Mouse (Mus musculus): ENCODE results near the gene Kdm2b. TPM values are rescaled to one million over a fixed set of nuclear protein-coding genes. Genes with fewer than 3 reads are reported as not detected.

Gene Kdm2b
- polyA plus RNA-seq, 1 experiment from 2014 or later: 26.8 TPM

DNA sequence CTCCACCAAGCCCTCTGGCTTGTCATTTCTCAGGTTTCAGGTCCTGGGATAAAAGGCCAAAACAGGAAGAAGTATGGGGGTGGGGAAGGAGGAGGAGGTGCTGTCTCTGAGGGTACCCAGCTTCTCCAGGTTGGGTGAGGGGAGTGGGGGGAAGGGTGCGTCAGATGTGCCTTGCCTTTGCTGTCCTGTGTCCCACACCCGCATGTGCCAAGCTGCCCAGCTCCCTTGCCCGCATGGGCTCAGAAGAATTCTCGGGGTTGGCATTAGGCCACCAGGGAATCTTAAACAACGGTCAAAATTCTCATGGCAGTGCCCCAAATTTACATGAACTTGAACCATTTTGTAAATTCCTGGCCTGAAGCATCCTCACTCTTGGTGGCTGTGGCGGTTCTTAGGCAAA is 36.8 kb upstream of the Kdm2b start:
- 60% methylated on average over 6 of the region's 6 CpGs for WGBS
- Histone ChIP-seq H3K9ac (ENCODE audit: low read length) (peak overlapping the region; percentile 22), H3K27ac (ENCODE audit: low read length) (no peak overlapping the region), H3K4me3 (ENCODE audit: low read length) (no peak overlapping the region), H3K36me3 (ENCODE audit: control insufficient read depth, insufficient read depth) (peaks cover 13% of the 10 kb centered on the region), H3K4me2 (ENCODE audit: low read depth, low read length) (no peak overlapping the region), H3K9me3 (replicated peaks; ENCODE audit: control insufficient read depth, low read length) (no peaks in the 10 kb centered on the region), H3K27me3 (ENCODE audit: control insufficient read depth, insufficient read depth, low read length) (no peaks in the 10 kb centered on the region), H3K4me1 (ENCODE audit: control insufficient read depth, insufficient read depth, low read length) (peaks cover 21% of the 10 kb centered on the region)
- no peak for ATAC-seq (replicated peaks; ENCODE audit: extremely low read depth, insufficient read depth, low FRiP score)

DNA sequence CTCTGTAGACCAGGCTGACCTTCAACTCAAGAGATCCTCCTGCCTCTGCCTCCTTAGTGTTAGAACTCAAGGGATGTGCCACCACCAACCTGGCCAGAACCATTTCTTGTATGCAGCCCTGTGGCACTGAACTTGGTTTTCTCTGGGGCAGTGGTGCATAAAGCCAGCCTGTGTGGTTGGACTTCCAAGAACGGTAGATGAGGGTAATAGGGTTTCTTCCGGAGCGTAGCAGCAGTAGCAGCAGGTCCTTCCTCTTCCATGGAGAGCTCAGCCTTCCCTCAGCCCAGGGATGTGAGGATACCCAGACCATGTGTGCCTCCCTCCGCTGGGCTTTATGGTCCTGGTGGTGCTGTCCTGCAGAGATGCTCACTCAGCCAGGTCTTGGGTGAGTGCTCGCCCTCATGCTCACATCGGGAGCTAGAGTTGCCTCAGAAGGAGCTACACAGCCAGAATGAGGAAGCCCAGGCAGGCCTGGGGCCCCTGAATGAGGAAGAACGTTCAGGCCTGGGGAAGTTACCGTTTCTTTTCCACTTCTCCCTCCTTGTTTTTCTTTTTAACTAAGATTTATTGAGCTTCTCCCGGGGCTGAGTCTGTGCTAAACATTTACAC is 35.4 kb upstream of the Kdm2b start:
- Histone ChIP-seq H3K4me2 (ENCODE audit: low read depth, low read length) (no peak overlapping the region), H3K9ac (ENCODE audit: low read length) (no peak overlapping the region; the same call in 1 of the 2 replicates), H3K27me3 (ENCODE audit: control insufficient read depth, insufficient read depth, low read length) (no peaks in the 10 kb centered on the region), H3K27ac (ENCODE audit: low read length) (peak overlapping the region; percentile 53), H3K4me3 (ENCODE audit: low read length) (no peak overlapping the region), H3K4me1 (ENCODE audit: control insufficient read depth, insufficient read depth, low read length) (peaks cover 22% of the 10 kb centered on the region), H3K9me3 (replicated peaks; ENCODE audit: control insufficient read depth, low read length) (no peaks in the 10 kb centered on the region), H3K36me3 (ENCODE audit: control insufficient read depth, insufficient read depth) (peaks cover 8% of the 10 kb centered on the region)
- ATAC-seq (replicated peaks; ENCODE audit: extremely low read depth, insufficient read depth, low FRiP score): no peak
- WGBS: 77% methylated on average over 9 of the region's 9 CpGs

DNA sequence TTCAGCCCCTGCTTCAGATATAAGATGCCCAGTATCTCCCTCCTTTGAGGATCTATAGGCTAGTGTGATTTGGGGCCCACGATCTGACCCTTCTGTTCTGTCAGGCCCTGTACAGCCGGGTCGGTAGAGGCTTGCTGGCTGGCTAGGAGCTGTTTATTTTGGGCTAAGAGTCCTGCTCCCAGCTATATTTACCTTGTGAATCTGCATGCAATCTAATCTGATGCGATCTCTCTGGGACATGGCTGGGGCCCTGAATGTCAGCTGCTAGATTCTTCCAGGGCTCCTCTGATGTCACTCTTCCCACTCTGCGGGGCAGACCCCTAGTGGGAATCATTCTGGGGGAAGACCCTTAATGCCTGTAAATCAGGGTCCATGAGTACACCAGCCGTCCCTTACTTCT is 34.7 kb upstream of the Kdm2b start:
- H3K9me3 ChIP-seq (replicated peaks; ENCODE audit: control insufficient read depth, low read length): no peaks in the 10 kb centered on the region
- WGBS: 76% methylated on average over 6 of the region's 6 CpGs
- H3K27ac ChIP-seq (ENCODE audit: low read length): no peak overlapping the region
- no peak overlapping the region for H3K4me2 ChIP-seq (ENCODE audit: low read depth, low read length)
- no peaks in the 10 kb centered on the region for H3K27me3 ChIP-seq (ENCODE audit: control insufficient read depth, insufficient read depth, low read length)
- peaks cover 3% of the 10 kb centered on the region for H3K36me3 ChIP-seq (ENCODE audit: control insufficient read depth, insufficient read depth)
- H3K9ac ChIP-seq (ENCODE audit: low read length): no peak overlapping the region
- peaks cover 30% of the 10 kb centered on the region for H3K4me1 ChIP-seq (ENCODE audit: control insufficient read depth, insufficient read depth, low read length)
- ATAC-seq (replicated peaks; ENCODE audit: extremely low read depth, insufficient read depth, low FRiP score): no peak
- H3K4me3 ChIP-seq (ENCODE audit: low read length): no peak overlapping the region

DNA sequence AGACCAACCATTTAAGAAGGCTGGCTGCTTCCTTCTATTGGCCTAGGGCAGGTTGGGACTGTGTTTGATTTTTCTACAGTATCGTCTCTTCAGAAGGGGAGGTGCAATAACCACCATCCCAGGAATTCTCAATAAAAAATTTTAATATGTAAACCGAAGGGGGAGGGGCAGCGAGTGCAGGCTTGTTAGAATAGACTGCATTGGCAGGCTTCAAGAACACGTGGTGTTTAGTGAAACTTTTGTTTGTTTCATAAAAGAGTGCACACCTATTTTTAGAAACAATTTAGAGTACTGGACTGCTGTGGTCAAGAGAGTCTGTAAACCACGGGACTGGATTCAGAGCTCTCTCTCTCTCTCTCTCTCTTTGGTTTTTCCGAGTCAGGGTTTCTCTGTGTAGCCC is 33.4 kb upstream of the Kdm2b start:
- Histone ChIP-seq H3K36me3 (ENCODE audit: control insufficient read depth, insufficient read depth) (no peaks in the 10 kb centered on the region), H3K27ac (ENCODE audit: low read length) (peak overlapping the region; percentile 31; the same call in 1 of the 2 replicates), H3K4me1 (ENCODE audit: control insufficient read depth, insufficient read depth, low read length) (peaks cover 39% of the 10 kb centered on the region), H3K4me2 (ENCODE audit: low read depth, low read length) (no peak overlapping the region), H3K9me3 (replicated peaks; ENCODE audit: control insufficient read depth, low read length) (no peaks in the 10 kb centered on the region), H3K9ac (ENCODE audit: low read length) (no peak overlapping the region), H3K27me3 (ENCODE audit: control insufficient read depth, insufficient read depth, low read length) (no peaks in the 10 kb centered on the region), H3K4me3 (ENCODE audit: low read length) (no peak overlapping the region)
- WGBS: 64% methylated on average over 6 of the region's 6 CpGs
- ATAC-seq (replicated peaks; ENCODE audit: extremely low read depth, insufficient read depth, low FRiP score): no peak

DNA sequence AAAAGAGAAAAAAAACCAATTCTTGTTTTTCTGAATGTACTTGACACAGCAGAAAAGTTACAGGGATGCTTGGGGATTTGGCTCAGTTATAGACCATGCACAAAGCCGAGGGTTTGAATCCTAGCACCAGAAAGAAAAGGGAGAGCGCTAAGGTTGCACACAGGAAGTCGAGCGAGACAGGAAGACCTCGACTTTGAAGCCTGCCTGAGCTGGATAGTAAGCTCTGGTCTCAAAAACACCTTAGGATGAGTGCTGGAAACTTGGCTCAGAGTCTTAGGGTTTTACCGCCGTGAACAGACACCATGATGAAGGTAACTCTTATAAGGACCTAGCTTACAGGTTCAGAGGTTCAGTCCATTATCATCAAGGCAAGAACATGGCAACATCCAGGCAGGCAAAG is 31.8 kb upstream of the Kdm2b start:
- Histone ChIP-seq H3K36me3 (ENCODE audit: control insufficient read depth, insufficient read depth) (no peaks in the 10 kb centered on the region), H3K9me3 (replicated peaks; ENCODE audit: control insufficient read depth, low read length) (no peaks in the 10 kb centered on the region), H3K27ac (ENCODE audit: low read length) (no peak overlapping the region), H3K4me1 (ENCODE audit: control insufficient read depth, insufficient read depth, low read length) (peaks cover 41% of the 10 kb centered on the region), H3K4me2 (ENCODE audit: low read depth, low read length) (no peak overlapping the region), H3K27me3 (ENCODE audit: control insufficient read depth, insufficient read depth, low read length) (no peaks in the 10 kb centered on the region), H3K9ac (ENCODE audit: low read length) (no peak overlapping the region), H3K4me3 (ENCODE audit: low read length) (no peak overlapping the region)
- no peak for ATAC-seq (replicated peaks; ENCODE audit: extremely low read depth, insufficient read depth, low FRiP score)
- 88% methylated on average over 7 of the region's 7 CpGs for WGBS

- WGBS: 94% methylated on average over 5 of the region's 5 CpGs
- no peak for ATAC-seq (replicated peaks; ENCODE audit: extremely low read depth, insufficient read depth, low FRiP score)
- no peaks in the 10 kb centered on the region for H3K9me3 ChIP-seq (replicated peaks; ENCODE audit: control insufficient read depth, low read length)
- no peak overlapping the region for H3K9ac ChIP-seq (ENCODE audit: low read length)
- H3K4me1 ChIP-seq (ENCODE audit: control insufficient read depth, insufficient read depth, low read length): peaks cover 48% of the 10 kb centered on the region
- H3K4me2 ChIP-seq (ENCODE audit: low read depth, low read length): no peak overlapping the region
- H3K27me3 ChIP-seq (ENCODE audit: control insufficient read depth, insufficient read depth, low read length): no peaks in the 10 kb centered on the region
- H3K27ac ChIP-seq (ENCODE audit: low read length): no peak overlapping the region; the same call in 1 of the 2 replicates
- no peaks in the 10 kb centered on the region for H3K36me3 ChIP-seq (ENCODE audit: control insufficient read depth, insufficient read depth)
- H3K4me3 ChIP-seq (ENCODE audit: low read length): no peak overlapping the region
Observed at GRCm38 (mm10) chr5:123020426-123020825, 30.8 kb upstream of the Kdm2b start.

GRCm38 (mm10) chr5:123019336-123020016 is 29.9 kb upstream of the Kdm2b start:
- Histone ChIP-seq H3K4me1 (ENCODE audit: control insufficient read depth, insufficient read depth, low read length) (peaks cover 48% of the 10 kb centered on the region), H3K4me3 (ENCODE audit: low read length) (no peak overlapping the region), H3K27ac (ENCODE audit: low read length) (peak overlapping the region; percentile 80), H3K9ac (ENCODE audit: low read length) (peak overlapping the region; percentile 45; the same call in 1 of the 2 replicates), H3K4me2 (ENCODE audit: low read depth, low read length) (peak overlapping the region; percentile 44), H3K36me3 (ENCODE audit: control insufficient read depth, insufficient read depth) (no peaks in the 10 kb centered on the region), H3K9me3 (replicated peaks; ENCODE audit: control insufficient read depth, low read length) (no peaks in the 10 kb centered on the region), H3K27me3 (ENCODE audit: control insufficient read depth, insufficient read depth, low read length) (no peaks in the 10 kb centered on the region)
- WGBS: 23% methylated on average over 10 of the region's 10 CpGs
- ATAC-seq (replicated peaks; ENCODE audit: extremely low read depth, insufficient read depth, low FRiP score): no peak

DNA sequence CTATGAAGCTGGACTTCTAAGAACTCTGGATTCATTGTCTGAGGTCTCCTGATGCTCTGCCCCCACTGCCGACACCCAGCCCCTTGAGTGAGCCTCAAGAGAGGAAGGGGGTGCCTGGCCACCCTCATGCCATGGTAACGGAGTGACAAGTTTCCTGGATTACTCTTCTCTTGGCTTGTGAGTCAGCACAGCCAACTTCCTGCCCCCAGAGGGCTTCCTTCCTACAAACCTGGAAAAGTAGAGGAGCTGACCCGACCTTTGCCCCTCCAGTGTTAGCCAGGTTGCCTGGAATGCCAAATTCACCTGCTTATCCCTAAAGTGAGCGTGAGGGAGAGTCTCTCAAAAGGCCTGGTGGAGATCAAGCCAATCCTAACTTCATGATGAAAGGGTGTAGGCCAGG is 27.9 kb upstream of the Kdm2b start:
- no peak overlapping the region for H3K9ac ChIP-seq (ENCODE audit: low read length)
- H3K9me3 ChIP-seq (replicated peaks; ENCODE audit: control insufficient read depth, low read length): no peaks in the 10 kb centered on the region
- no peak overlapping the region for H3K27ac ChIP-seq (ENCODE audit: low read length)
- no peak for ATAC-seq (replicated peaks; ENCODE audit: extremely low read depth, insufficient read depth, low FRiP score)
- H3K27me3 ChIP-seq (ENCODE audit: control insufficient read depth, insufficient read depth, low read length): no peaks in the 10 kb centered on the region
- 71% methylated on average over 4 of the region's 4 CpGs for WGBS
- H3K36me3 ChIP-seq (ENCODE audit: control insufficient read depth, insufficient read depth): no peaks in the 10 kb centered on the region
- no peak overlapping the region for H3K4me3 ChIP-seq (ENCODE audit: low read length)
- H3K4me1 ChIP-seq (ENCODE audit: control insufficient read depth, insufficient read depth, low read length): peaks cover 45% of the 10 kb centered on the region
- no peak overlapping the region; the same call in 1 of the 2 replicates for H3K4me2 ChIP-seq (ENCODE audit: low read depth, low read length)

- ATAC-seq (replicated peaks; ENCODE audit: extremely low read depth, insufficient read depth, low FRiP score): no peak
- Histone ChIP-seq H3K4me3 (ENCODE audit: low read length) (peak overlapping the region; percentile 69), H3K36me3 (ENCODE audit: control insufficient read depth, insufficient read depth) (no peaks in the 10 kb centered on the region), H3K9ac (ENCODE audit: low read length) (peak overlapping the region; percentile 91), H3K27ac (ENCODE audit: low read length) (peak overlapping the region; percentile 95), H3K9me3 (replicated peaks; ENCODE audit: control insufficient read depth, low read length) (no peaks in the 10 kb centered on the region), H3K4me2 (ENCODE audit: low read depth, low read length) (peak overlapping the region; percentile 71), H3K4me1 (ENCODE audit: control insufficient read depth, insufficient read depth, low read length) (peaks cover 45% of the 10 kb centered on the region), H3K27me3 (ENCODE audit: control insufficient read depth, insufficient read depth, low read length) (no peaks in the 10 kb centered on the region)
- WGBS: 17% methylated on average over 8 of the region's 8 CpGs
Observed at GRCm38 (mm10) chr5:123015915-123016314, 26.3 kb upstream of the Kdm2b start.

Measured in heart, embryonic 16.5 days (tissue).